Mouse (Mus musculus): ENCODE measurements around the gene Abhd5. TPM values are rescaled to one million over a fixed set of nuclear protein-coding genes. Genes with fewer than 3 reads are reported as not detected.
A peak's percentile ranks its signal among the peaks of the same experiment; 100 is the strongest.

Abhd5 gene
- polyA plus RNA-seq, 1 experiment from 2014 or later = 21.2 TPM

GRCm38 (mm10) chr9:122350396-122351130 is 845 bp upstream of the Abhd5 start:
- Histone ChIP-seq H3K36me3 (no peaks in the 10 kb centered on the region), H3K9me3 (no peaks in the 10 kb centered on the region), H3K4me3 (no peak overlapping the region), H3K4me2 (replicated peaks) (peak overlapping the region; percentile 69; the same call in 1 of the 2 replicates), H3K4me1 (no peaks in the 10 kb centered on the region; the same call in 1 of the 2 replicates), H3K27me3 (replicated peaks) (no peaks in the 10 kb centered on the region), H3K9ac (peak overlapping the region; percentile 77; the same call in 1 of the 2 replicates), H3K27ac (no peak overlapping the region)
- 75% methylated on average over 7 of the region's 7 CpGs for WGBS
- ATAC-seq (ENCODE audit: low FRiP score, low read depth) = no peak

DNA sequence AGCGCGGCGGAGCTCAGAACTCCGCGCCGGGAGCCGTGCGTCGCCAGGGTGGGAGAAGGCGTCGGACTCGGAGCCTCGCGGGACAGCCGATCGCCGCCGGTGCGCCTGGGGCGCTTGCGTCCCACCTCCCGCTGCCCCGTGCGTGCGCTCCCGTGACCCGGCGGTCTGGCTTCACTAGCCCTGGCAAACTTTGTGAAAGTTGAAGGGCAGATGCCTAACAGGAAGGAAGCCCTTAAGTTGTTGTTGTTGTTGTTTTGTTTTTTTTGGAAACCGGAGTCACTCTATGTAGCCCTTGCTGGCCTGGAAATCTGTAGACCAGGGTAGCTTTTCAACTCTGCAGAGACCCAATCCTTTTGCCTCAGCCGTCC is 601 bp downstream of the Abhd5 start:
- peak overlapping the region; percentile 63 for H3K4me3 ChIP-seq
- WGBS = 1% methylated on average over 30 of the region's 30 CpGs
- no peaks in the 10 kb centered on the region for H3K36me3 ChIP-seq
- H3K27ac ChIP-seq = peak overlapping the region; percentile 15; the same call in 1 of the 2 replicates
- peak overlapping the region; percentile 77 for H3K9ac ChIP-seq
- H3K4me1 ChIP-seq = no peaks in the 10 kb centered on the region; the same call in 1 of the 2 replicates
- no peaks in the 10 kb centered on the region for H3K9me3 ChIP-seq
- H3K27me3 ChIP-seq (replicated peaks) = no peaks in the 10 kb centered on the region
- ATAC-seq (ENCODE audit: low FRiP score, low read depth) = peak; percentile 15; the same call in 1 of the 2 replicates
- H3K4me2 ChIP-seq (replicated peaks) = peak overlapping the region; percentile 69

GRCm38 (mm10) chr9:122352911-122353310 is 1.5 kb downstream of the Abhd5 start:
- no peak overlapping the region for H3K4me3 ChIP-seq
- H3K9ac ChIP-seq = no peak overlapping the region
- no peaks in the 10 kb centered on the region for H3K36me3 ChIP-seq
- no peak overlapping the region for H3K27ac ChIP-seq
- ATAC-seq (ENCODE audit: low FRiP score, low read depth) = no peak
- 84% methylated on average over 4 of the region's 4 CpGs for WGBS
- H3K4me2 ChIP-seq (replicated peaks) = no peak overlapping the region
- no peaks in the 10 kb centered on the region; the same call in 1 of the 2 replicates for H3K4me1 ChIP-seq
- H3K27me3 ChIP-seq (replicated peaks) = no peaks in the 10 kb centered on the region
- no peaks in the 10 kb centered on the region for H3K9me3 ChIP-seq

GRCm38 (mm10) chr9:122354240-122354639 is 2.8 kb downstream of the Abhd5 start:
- Histone ChIP-seq H3K27ac (no peak overlapping the region), H3K9me3 (no peaks in the 10 kb centered on the region), H3K4me3 (no peak overlapping the region), H3K27me3 (replicated peaks) (no peaks in the 10 kb centered on the region), H3K4me2 (replicated peaks) (no peak overlapping the region), H3K36me3 (no peaks in the 10 kb centered on the region), H3K9ac (no peak overlapping the region), H3K4me1 (no peaks in the 10 kb centered on the region; the same call in 1 of the 2 replicates)
- no peak for ATAC-seq (ENCODE audit: low FRiP score, low read depth)
- WGBS = 95% methylated on average over 3 of the region's 3 CpGs

DNA sequence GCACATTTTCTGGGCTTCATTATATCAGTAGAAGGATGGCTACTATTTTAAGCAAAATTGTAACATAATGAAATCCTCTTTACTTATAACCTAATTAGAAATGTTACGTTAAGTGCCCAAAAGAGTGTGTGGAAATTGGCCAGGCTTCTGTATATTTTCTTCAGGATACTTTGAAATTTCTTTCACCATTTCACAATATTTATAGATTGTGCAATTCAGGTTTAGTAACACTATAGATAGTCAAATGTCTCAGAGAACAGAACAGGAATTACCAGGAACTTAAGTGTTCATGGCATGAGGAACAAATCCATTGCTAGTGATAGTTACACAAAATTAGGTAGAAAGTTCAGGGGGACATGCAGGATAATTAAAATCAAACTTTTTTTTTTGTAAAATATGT is 5.7 kb downstream of the Abhd5 start:
- no peak overlapping the region for H3K9ac ChIP-seq
- H3K4me3 ChIP-seq = no peak overlapping the region
- H3K9me3 ChIP-seq = no peaks in the 10 kb centered on the region
- H3K36me3 ChIP-seq = no peaks in the 10 kb centered on the region
- H3K4me1 ChIP-seq = no peaks in the 10 kb centered on the region
- no peaks in the 10 kb centered on the region for H3K27me3 ChIP-seq (replicated peaks)
- ATAC-seq (ENCODE audit: low FRiP score, low read depth) = no peak
- H3K27ac ChIP-seq = no peak overlapping the region
- 98% methylated on average over 1 of the region's 1 CpGs for WGBS
- no peak overlapping the region for H3K4me2 ChIP-seq (replicated peaks)

GRCm38 (mm10) chr9:122357626-122358025 is 6.2 kb downstream of the Abhd5 start:
- no peak overlapping the region for H3K9ac ChIP-seq
- H3K27me3 ChIP-seq (replicated peaks) = no peaks in the 10 kb centered on the region
- no peaks in the 10 kb centered on the region for H3K36me3 ChIP-seq
- no peak for ATAC-seq (ENCODE audit: low FRiP score, low read depth)
- H3K27ac ChIP-seq = no peak overlapping the region
- H3K4me1 ChIP-seq = no peaks in the 10 kb centered on the region
- H3K9me3 ChIP-seq = no peaks in the 10 kb centered on the region
- no peak overlapping the region for H3K4me2 ChIP-seq (replicated peaks)
- no peak overlapping the region for H3K4me3 ChIP-seq
- 88% methylated on average over 1 of the region's 1 CpGs for WGBS

GRCm38 (mm10) chr9:122364171-122364570 is 12.8 kb downstream of the Abhd5 start:
- H3K4me1 ChIP-seq = no peaks in the 10 kb centered on the region
- no peak overlapping the region for H3K4me2 ChIP-seq (replicated peaks)
- no peaks in the 10 kb centered on the region for H3K9me3 ChIP-seq
- no peak overlapping the region for H3K9ac ChIP-seq
- no peak for ATAC-seq (ENCODE audit: low FRiP score, low read depth)
- no peak overlapping the region for H3K4me3 ChIP-seq
- H3K27ac ChIP-seq = no peak overlapping the region
- WGBS = 95% methylated on average over 1 of the region's 1 CpGs
- no peaks in the 10 kb centered on the region for H3K36me3 ChIP-seq
- H3K27me3 ChIP-seq (replicated peaks) = no peaks in the 10 kb centered on the region

GRCm38 (mm10) chr9:122370292-122370794 is 18.9 kb downstream of the Abhd5 start:
- H3K9ac ChIP-seq = no peak overlapping the region
- ATAC-seq (ENCODE audit: low FRiP score, low read depth) = no peak
- no peaks in the 10 kb centered on the region for H3K4me1 ChIP-seq
- no peak overlapping the region for H3K4me2 ChIP-seq (replicated peaks)
- H3K27ac ChIP-seq = no peak overlapping the region
- H3K4me3 ChIP-seq = no peak overlapping the region
- no peaks in the 10 kb centered on the region for H3K36me3 ChIP-seq
- WGBS = 97% methylated on average over 6 of the region's 6 CpGs
- H3K27me3 ChIP-seq (replicated peaks) = no peaks in the 10 kb centered on the region
- H3K9me3 ChIP-seq = no peaks in the 10 kb centered on the region

DNA sequence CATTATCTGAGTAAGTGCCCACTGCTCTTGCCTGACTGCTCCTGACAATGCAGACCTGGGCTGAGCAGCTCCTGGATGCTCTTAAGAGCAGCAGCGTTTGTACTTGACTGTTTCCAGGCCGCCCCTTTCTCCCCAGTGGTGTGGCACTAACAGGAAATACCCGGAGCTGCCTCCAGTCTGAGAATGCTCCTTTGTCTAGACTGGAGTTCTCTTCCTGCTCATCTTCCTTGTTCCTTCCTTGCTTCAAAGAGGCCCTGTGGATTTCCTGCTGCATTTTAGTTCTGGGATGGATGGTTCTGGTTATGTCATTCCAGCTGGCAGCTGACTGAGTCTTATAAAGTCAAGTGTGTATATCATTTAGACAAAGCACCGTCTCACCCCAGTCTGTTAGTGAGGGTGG is 21.1 kb downstream of the Abhd5 start:
- no peaks in the 10 kb centered on the region for H3K4me1 ChIP-seq
- no peaks in the 10 kb centered on the region for H3K9me3 ChIP-seq
- H3K27ac ChIP-seq = no peak overlapping the region
- H3K36me3 ChIP-seq = no peaks in the 10 kb centered on the region
- no peak overlapping the region for H3K4me2 ChIP-seq (replicated peaks)
- no peak overlapping the region for H3K4me3 ChIP-seq
- no peaks in the 10 kb centered on the region for H3K27me3 ChIP-seq (replicated peaks)
- WGBS = 25% methylated on average over 4 of the region's 4 CpGs
- no peak overlapping the region for H3K9ac ChIP-seq
- no peak for ATAC-seq (ENCODE audit: low FRiP score, low read depth)

DNA sequence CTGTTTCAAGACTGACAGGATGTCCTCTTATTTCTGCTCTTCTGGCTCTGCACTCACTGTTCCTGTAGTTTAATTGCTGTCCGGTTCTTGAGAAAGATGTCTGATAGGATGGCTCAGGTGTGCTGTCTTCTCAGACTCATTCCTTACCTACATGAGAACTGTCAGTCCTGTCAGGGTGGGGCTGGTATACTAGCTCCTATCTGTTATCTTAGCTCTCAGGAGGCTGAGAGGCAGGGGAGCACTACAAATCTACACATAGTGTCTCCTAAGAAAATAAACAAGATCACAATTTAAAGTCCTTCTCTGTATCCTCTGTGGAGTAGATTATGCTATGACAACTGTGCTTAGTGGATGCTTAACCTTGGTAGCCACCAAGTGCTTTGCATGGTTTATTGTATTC is 21.6 kb downstream of the Abhd5 start:
- Histone ChIP-seq H3K4me1 (no peaks in the 10 kb centered on the region), H3K4me3 (no peak overlapping the region), H3K36me3 (no peaks in the 10 kb centered on the region), H3K27ac (no peak overlapping the region), H3K4me2 (replicated peaks) (no peak overlapping the region), H3K9me3 (no peaks in the 10 kb centered on the region), H3K9ac (no peak overlapping the region), H3K27me3 (replicated peaks) (no peaks in the 10 kb centered on the region)
- ATAC-seq (ENCODE audit: low FRiP score, low read depth) = no peak
- 78% methylated on average over 1 of the region's 1 CpGs for WGBS

GRCm38 (mm10) chr9:122378986-122379385 is 27.6 kb downstream of the Abhd5 start:
- H3K4me1 ChIP-seq = no peaks in the 10 kb centered on the region
- no peak overlapping the region for H3K4me3 ChIP-seq
- H3K9me3 ChIP-seq = no peaks in the 10 kb centered on the region
- no peak for ATAC-seq (ENCODE audit: low FRiP score, low read depth)
- no peaks in the 10 kb centered on the region for H3K36me3 ChIP-seq
- no peak overlapping the region for H3K27ac ChIP-seq
- no peak overlapping the region for H3K4me2 ChIP-seq (replicated peaks)
- H3K9ac ChIP-seq = no peak overlapping the region
- WGBS = 82% methylated on average over 6 of the region's 6 CpGs
- H3K27me3 ChIP-seq (replicated peaks) = no peaks in the 10 kb centered on the region

- Histone ChIP-seq H3K9ac (no peak overlapping the region), H3K36me3 (no peaks in the 10 kb centered on the region), H3K27ac (no peak overlapping the region), H3K9me3 (no peaks in the 10 kb centered on the region), H3K27me3 (replicated peaks) (no peaks in the 10 kb centered on the region), H3K4me3 (no peak overlapping the region), H3K4me1 (no peaks in the 10 kb centered on the region), H3K4me2 (replicated peaks) (no peak overlapping the region)
- WGBS = 22% methylated on average over 6 of the region's 6 CpGs
- no peak for ATAC-seq (ENCODE audit: low FRiP score, low read depth)
Measured at GRCm38 (mm10) chr9:122380959-122381358, 29.6 kb downstream of the Abhd5 start.

DNA sequence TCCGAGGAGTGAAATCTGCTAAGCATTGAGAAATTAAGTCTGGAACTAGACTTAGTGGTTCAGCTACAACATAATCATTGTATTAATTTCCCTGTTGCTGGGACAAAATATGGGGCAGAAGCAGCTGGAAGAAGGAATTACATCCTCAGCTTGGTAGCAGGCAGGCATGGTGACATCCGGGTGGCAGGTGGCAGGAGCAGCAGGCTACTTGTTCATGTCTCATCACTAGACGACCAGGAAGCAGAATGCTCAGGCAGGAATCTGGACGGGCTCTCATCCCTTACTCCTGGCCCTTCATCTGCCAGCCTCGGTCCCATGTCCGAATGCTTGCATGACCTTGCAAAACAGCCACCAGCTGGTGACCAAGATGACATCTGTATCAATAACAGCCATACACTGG is 30.6 kb downstream of the Abhd5 start:
- no peak overlapping the region for H3K4me3 ChIP-seq
- no peaks in the 10 kb centered on the region for H3K27me3 ChIP-seq (replicated peaks)
- H3K4me1 ChIP-seq = no peaks in the 10 kb centered on the region
- no peak for ATAC-seq (ENCODE audit: low FRiP score, low read depth)
- no peaks in the 10 kb centered on the region for H3K36me3 ChIP-seq
- no peak overlapping the region for H3K4me2 ChIP-seq (replicated peaks)
- 87% methylated on average over 6 of the region's 6 CpGs for WGBS
- H3K9ac ChIP-seq = no peak overlapping the region
- no peak overlapping the region for H3K27ac ChIP-seq
- H3K9me3 ChIP-seq = no peaks in the 10 kb centered on the region
